Mouse (Mus musculus): ENCODE data around the gene Rpl39l. TPM values are rescaled to one million over a fixed set of nuclear protein-coding genes. Genes with fewer than 3 reads are reported as not detected.

Rpl39l gene
- polyA plus RNA-seq (2012; rRNA removed; ENCODE audit: low replicate concordance): 0.17 and 0.59 TPM in 2 replicates

GRCm38 (mm10) chr16:10170005-10170404 is at the start of gene Rpl39l:
TSS of gene Rpl39l (plus strand) at chr16:10170226.

GRCm38 (mm10) chr16:10192679-10193506 is 22.9 kb downstream of the Rpl39l start, which contains the start of gene Atf7ip2:
TSS of gene Atf7ip2 (plus strand) at chr16:10192712.

Other genes starting within 250 kb of the Rpl39l start
- 0.01 TPM in 1 of 2 replicates, not detected in the other for gene Grin2a, start 174.7 kb upstream of the Rpl39l start, polyA plus RNA-seq (2012; rRNA removed; ENCODE audit: low replicate concordance)
- not detected in 2 replicates for gene Atf7ip2, start 22.5 kb downstream of the Rpl39l start, polyA plus RNA-seq (2012; rRNA removed; ENCODE audit: low replicate concordance)
- gene Emp2, start 143.7 kb downstream of the Rpl39l start, polyA plus RNA-seq (2012; rRNA removed; ENCODE audit: low replicate concordance): 33.1 and 106 TPM in 2 replicates
- 0.10 and 0.69 TPM in 2 replicates for gene Tekt5, start 225.3 kb downstream of the Rpl39l start, polyA plus RNA-seq (2012; rRNA removed; ENCODE audit: low replicate concordance)
- 22.0 and 41.9 TPM in 2 replicates for gene Nubp1, start 241.7 kb downstream of the Rpl39l start, polyA plus RNA-seq (2012; rRNA removed; ENCODE audit: low replicate concordance)

All from subcutaneous adipose tissue, adult 2 months (tissue).